26 mouse cellular contexts compared by ENCODE assay signal in the genomic region with DNA sequence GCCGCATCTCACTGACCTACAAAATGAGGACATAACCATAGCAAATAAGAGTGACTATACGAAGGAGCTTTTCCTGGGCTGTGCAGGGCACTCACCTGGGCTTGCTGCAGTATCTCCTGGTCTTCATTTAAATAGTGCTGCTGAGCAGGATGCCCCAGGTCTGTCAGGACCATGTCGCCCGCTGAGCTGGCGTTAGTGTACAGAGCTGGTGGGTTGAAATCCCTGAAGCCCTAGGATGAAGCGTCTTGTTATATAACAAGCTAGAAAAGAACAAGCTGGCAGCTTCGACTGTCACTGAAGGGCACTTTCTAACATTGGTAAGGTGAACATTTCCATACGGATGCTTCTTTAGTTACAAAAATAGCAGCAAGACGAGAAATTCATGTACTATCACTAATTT. TPM values are rescaled to one million over a fixed set of nuclear protein-coding genes. Genes with fewer than 3 reads are reported as not detected.
"Had no signal": no experiment of that assay in that cellular context is flagged by ENCODE, and none has a peak within 500 bp of the region (broad histone marks: within the 10 kb centered on the region; RNA-seq: fewer than 3 reads in every experiment).

No protein-coding gene starts in this region.

- DNase-seq: cerebellum, adult 2 months; cerebellum, adult 8-10 months; cerebellum, adult 9-10 months; cerebellum, adult 9-11 months; cerebellum, postnatal 14 days; cerebellum, postnatal 25 days; cerebellum, postnatal 36 days; embryo, embryonic 11 days; forebrain, postnatal 0 days; gastrocnemius, adult 2 months; gastrocnemius, postnatal 10 days; gastrocnemius, postnatal 14 days; gastrocnemius, postnatal 25 days; gastrocnemius, postnatal 36 days; heart, adult 18-20 months; heart, adult 2 months had no signal

- ATAC-seq: forebrain, embryonic 13.5 days; forebrain, embryonic 14.5 days; forebrain, embryonic 15.5 days; forebrain, embryonic 16.5 days; forebrain, postnatal 0 days had no signal

RNA-seq across cellular contexts. Expression of a gene that starts 33.0 kb away (rescaled TPM):
- total RNA-seq: gastrocnemius, adult 18-20 months; gastrocnemius, adult 2 months; gastrocnemius, adult 8-10 months; gastrocnemius, postnatal 10 days; gastrocnemius, postnatal 14 days; gastrocnemius, postnatal 25 days; granulocyte monocyte progenitor cell, adult 5-6 weeks; heart, adult 18-20 months; heart, adult 2 months; heart, adult 8-10 months had no signal

RNA-seq across cellular contexts. Expression of a gene that starts 40.1 kb away (rescaled TPM):
- total RNA-seq: common myeloid progenitor, adult 5-6 weeks; gastrocnemius, adult 18-20 months; gastrocnemius, adult 2 months; gastrocnemius, adult 8-10 months; gastrocnemius, postnatal 10 days; gastrocnemius, postnatal 25 days; gastrocnemius, postnatal 36 days; gastrocnemius, postnatal 4 days; granulocyte monocyte progenitor cell, adult 5-6 weeks; heart, adult 2 months; heart, adult 8-10 months had no signal
